Mouse (Mus musculus): ENCODE results near the gene Rasl10a.

- TF ChIP-seq POLR2A (IDR thresholded peaks at IDR 0.05; ENCODE audit: insufficient read length, low read depth) (no peak), TCF3 (IDR thresholded peaks at IDR 0.05; ENCODE audit: insufficient read length, low read depth) (no peak)
Observed at GRCm38 (mm10) chr11:5109441-5109840, 51.5 kb downstream of the Rasl10a start.

Data from myocyte (in vitro differentiated cells).